Mouse (Mus musculus) heart, embryonic 11.5 days (tissue): Measurements from ENCODE around the gene 1700088E04Rik. TPM values are rescaled to one million over a fixed set of nuclear protein-coding genes. Genes with fewer than 3 reads are reported as not detected.

Source experiments
- ATAC-seq: fragments of 200-750 bp; cut with Nextera tagmentation; replicated peaks from 2 replicates; pipeline ENCODE4 v1.8.0; 2017; ENCODE audit warnings: moderate library complexity; ENCODE audit not compliant: insufficient number of reproducible peaks, low FRiP score, low TSS enrichment
- H3K27ac ChIP-seq: fragments of 300-500 bp; sonication (generic); 2 replicates; pipeline ENCODE4 v1.5.1; 2014; ENCODE audit warnings: mild to moderate bottlenecking, low read depth, low read length
- H3K27me3 ChIP-seq: fragments of 300-500 bp; sonication (generic); 2 replicates; pipeline ENCODE4 v1.6.1; 2014; ENCODE audit warnings: mild to moderate bottlenecking, low read length, mixed read lengths; ENCODE audit not compliant: control insufficient read depth, insufficient read depth
- H3K36me3 ChIP-seq: fragments of 300-500 bp; sonication (generic); 2 replicates; pipeline ENCODE4 v1.6.1; 2014; ENCODE audit warnings: mild to moderate bottlenecking, low read length, moderate library complexity, mixed read lengths; ENCODE audit not compliant: control insufficient read depth, insufficient read depth
- H3K4me1 ChIP-seq: fragments of 300-500 bp; sonication (generic); 2 replicates; pipeline ENCODE4 v1.6.1; 2014; ENCODE audit warnings: low read length; ENCODE audit not compliant: control insufficient read depth, insufficient read depth
- H3K4me2 ChIP-seq: fragments of 300-500 bp; sonication (generic); 2 replicates; pipeline ENCODE4 v1.6.1; 2014; ENCODE audit warnings: mild to moderate bottlenecking, moderate library complexity
- H3K4me3 ChIP-seq: fragments of 300-500 bp; sonication (generic); 2 replicates; pipeline ENCODE4 v1.5.1; 2014; ENCODE audit warnings: low read depth, low read length
- H3K9ac ChIP-seq: fragments of 300-500 bp; sonication (generic); 2 replicates; pipeline ENCODE4 v1.6.1; 2014; ENCODE audit warnings: mild to moderate bottlenecking, low read depth, low read length, moderate library complexity
- H3K9me3 ChIP-seq: fragments of 300-500 bp; sonication (generic); replicated peaks from 2 replicates; pipeline ENCODE4 v1.6.1; 2016; ENCODE audit warnings: low read length; ENCODE audit not compliant: control insufficient read depth
- WGBS: fragments of 180-500 bp; shearing (Covaris S2); extraction: QIAGEN DNeasy Blood & Tissue Kit; methylation state at CpG from one replicate; pipeline ENCODE4 v1.1.7; 2014; ENCODE audit not compliant: insufficient replicate concordance; 5-methylcytosine and 5-hydroxymethylcytosine counted together
- polyA plus RNA-seq: library from polyadenylated mRNA; unstranded; fragments of >200 nt; fragmentation: Nextera tagmentation; extraction: Ambion mirVana; gene quantifications from 2 replicates; pipeline ENCODE4 v1.2.1, GENCODE M21; 2014

1700088E04Rik gene
- polyA plus RNA-seq, 1 experiment from 2014 or later, result 7.1 TPM

DNA sequence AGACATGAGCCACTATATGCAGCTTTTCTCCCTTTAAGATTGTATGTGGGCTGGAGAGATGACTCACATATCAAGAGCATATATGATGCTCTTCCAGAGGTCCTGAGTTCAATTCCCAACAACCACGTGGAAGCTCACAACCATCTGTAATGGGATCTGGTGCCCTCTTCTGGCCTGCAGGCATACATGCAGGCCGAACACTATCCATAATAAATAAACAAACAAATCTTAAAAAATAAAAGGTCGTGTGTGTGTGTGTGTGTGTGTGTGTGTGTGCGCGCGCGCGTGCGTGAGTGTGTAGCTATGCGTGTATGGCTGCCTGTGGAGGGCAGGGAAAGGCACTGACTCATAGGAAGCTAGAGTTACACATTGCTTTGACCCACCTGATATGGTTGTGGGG, 1.4 kb downstream of the 1700088E04Rik start:
- H3K4me2 ChIP-seq, result no peak overlapping the region
- peaks cover 9% of the 10 kb centered on the region for H3K4me1 ChIP-seq
- no peaks in the 10 kb centered on the region for H3K9me3 ChIP-seq
- H3K27ac ChIP-seq, result no peak overlapping the region
- H3K36me3 ChIP-seq, result 0 out of 2 replicates have a peak, but pooled peaks cover 1% of the 10 kb centered on the region
- H3K4me3 ChIP-seq, result no peak overlapping the region
- no peaks in the 10 kb centered on the region for H3K27me3 ChIP-seq
- no peak for ATAC-seq
- WGBS, result 56% methylated on average over 10 of the region's 10 CpGs
- no peak overlapping the region for H3K9ac ChIP-seq

DNA sequence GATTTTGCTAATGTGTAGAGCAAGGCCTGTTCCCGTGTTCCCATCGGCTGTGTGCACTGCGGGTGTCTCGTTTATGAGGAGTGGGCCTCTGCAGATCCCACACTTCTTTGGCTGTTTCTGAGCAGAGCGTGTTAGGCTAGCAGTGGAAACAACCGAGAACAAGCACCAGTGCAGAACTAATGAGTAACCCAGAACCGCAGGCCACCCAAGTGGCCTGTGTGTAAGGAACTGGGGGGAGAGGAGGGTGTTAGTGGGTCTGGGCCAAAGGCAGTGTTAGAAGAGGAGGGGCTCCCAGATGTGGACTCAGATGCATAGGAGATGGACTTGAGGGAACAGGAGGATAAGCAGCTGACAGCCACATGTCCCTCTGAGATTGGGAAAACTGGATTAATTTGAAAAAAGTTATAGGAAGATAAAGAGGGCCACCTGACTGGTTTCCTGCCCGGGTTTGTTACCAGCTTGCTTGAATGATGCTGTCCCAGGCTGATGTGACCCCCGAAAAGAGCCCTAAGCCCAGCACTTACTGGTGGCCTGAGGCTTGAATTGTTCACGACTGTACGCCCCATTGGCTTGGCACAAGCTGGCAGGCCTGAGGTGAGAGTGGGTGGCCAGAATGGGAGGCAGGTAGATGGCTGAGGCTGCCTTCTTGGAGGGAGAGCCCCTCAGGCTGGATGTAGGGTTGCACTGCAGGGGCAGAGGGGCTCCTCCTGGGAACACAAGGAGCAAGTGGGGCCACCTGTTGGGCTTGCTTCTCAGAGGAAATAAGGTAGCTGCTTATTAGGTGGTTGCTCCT, 5.1 kb downstream of the 1700088E04Rik start:
- H3K27me3 ChIP-seq, result no peaks in the 10 kb centered on the region
- H3K4me3 ChIP-seq, result no peak overlapping the region
- no peak overlapping the region for H3K4me2 ChIP-seq
- no peak overlapping the region for H3K9ac ChIP-seq
- H3K9me3 ChIP-seq, result no peaks in the 10 kb centered on the region
- peaks cover 22% of the 10 kb centered on the region for H3K36me3 ChIP-seq
- no peaks in the 10 kb centered on the region for H3K4me1 ChIP-seq
- no peak for ATAC-seq
- no peak overlapping the region for H3K27ac ChIP-seq
- 80% methylated on average over 11 of the region's 11 CpGs for WGBS

DNA sequence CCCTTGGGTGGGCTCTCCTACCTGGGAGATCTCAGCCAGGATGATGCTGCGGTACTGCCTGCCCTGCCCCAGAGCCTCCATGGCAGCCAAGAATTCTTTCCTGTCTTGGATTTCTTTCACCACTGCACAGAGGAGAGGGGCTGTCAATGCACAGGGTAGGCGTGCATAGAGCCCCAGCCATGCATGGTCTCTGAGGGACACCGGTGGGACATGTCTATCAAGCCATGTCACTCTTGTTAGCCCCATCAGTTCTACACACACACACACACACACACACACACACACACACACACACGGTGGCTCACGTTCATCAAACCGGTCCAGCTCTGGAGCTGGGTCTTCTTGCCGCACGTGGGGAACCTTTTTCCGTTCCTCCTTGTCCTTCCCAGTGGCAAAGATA, 5.7 kb downstream of the 1700088E04Rik start:
- ATAC-seq, result no peak
- Histone ChIP-seq H3K4me3 (no peak overlapping the region), H3K4me1 (no peaks in the 10 kb centered on the region), H3K27ac (no peak overlapping the region), H3K9me3 (no peaks in the 10 kb centered on the region), H3K36me3 (peaks cover 28% of the 10 kb centered on the region), H3K9ac (no peak overlapping the region), H3K4me2 (no peak overlapping the region), H3K27me3 (no peaks in the 10 kb centered on the region)
- 85% methylated on average over 9 of the region's 9 CpGs for WGBS

DNA sequence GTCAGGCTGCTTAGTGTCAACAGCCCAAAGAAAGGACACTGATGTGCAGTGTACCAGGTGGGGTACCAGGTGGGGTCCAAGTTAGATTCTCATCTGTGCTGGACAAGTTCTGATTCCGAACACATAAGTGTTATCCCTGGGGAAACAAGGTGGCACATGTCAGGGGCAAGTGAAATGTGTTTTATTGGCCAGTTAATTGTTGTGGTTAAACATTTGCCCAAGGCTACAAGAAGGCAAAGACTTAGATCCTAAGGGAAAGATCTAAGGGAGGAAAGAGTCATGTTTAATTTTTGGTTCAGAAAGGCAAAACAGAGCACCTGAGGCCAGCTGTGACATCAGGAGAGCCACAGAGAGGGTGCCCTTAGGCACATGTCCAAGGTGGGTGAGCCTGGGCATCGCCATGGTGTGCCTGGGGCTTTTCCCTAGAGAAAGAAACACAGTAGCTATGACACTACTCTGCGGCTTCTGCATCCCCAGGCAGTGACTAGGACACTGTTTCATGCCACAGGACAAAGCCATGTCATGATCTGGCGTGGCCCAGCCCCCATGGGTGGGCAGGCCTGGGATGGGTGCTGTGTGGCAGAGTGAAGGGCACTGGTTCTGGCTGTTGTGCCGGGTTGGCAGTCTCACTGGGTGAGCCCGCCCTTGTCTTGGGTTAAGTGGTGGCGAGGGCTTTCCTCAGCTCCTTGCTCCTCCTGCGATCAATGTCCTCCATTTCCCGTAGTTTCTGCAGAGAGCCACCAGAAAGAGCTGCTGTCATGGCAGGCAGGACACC, 6.4 kb downstream of the 1700088E04Rik start:
- H3K27me3 ChIP-seq, result no peaks in the 10 kb centered on the region
- H3K27ac ChIP-seq, result no peak overlapping the region
- H3K4me2 ChIP-seq, result no peak overlapping the region
- no peaks in the 10 kb centered on the region for H3K9me3 ChIP-seq
- peaks cover 34% of the 10 kb centered on the region for H3K36me3 ChIP-seq
- no peak overlapping the region for H3K9ac ChIP-seq
- 79% methylated on average over 9 of the region's 9 CpGs for WGBS
- ATAC-seq, result no peak
- no peaks in the 10 kb centered on the region for H3K4me1 ChIP-seq
- no peak overlapping the region for H3K4me3 ChIP-seq

DNA sequence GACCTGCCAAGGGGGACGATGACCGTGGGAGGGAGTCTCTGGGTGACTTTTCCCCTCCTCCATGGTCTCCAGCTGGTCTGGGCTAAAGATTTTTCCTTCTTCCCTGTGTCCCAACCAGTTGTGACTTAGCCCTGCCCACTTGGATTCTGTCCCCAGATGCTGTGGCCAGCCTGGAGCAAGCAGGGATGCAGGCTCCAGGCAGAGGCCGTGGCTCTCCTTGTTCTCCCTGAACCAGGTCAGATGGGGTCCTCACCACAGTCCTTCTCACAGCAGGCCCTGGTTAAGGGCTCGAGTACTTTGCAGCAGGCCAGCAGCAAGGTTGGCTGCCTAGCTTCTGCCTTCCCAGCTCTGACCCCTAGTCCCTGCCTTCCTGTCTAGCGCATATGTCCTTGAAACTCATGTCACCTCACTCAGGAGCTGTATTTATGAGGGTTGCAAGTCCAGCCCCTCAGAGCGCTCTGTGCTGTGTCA, 7.8 kb downstream of the 1700088E04Rik start:
- Histone ChIP-seq H3K4me3 (no peak overlapping the region), H3K9ac (no peak overlapping the region), H3K4me2 (no peak overlapping the region), H3K4me1 (no peaks in the 10 kb centered on the region), H3K27ac (no peak overlapping the region), H3K36me3 (peaks cover 41% of the 10 kb centered on the region), H3K9me3 (no peaks in the 10 kb centered on the region), H3K27me3 (no peaks in the 10 kb centered on the region)
- no peak for ATAC-seq
- 77% methylated on average over 6 of the region's 6 CpGs for WGBS

DNA sequence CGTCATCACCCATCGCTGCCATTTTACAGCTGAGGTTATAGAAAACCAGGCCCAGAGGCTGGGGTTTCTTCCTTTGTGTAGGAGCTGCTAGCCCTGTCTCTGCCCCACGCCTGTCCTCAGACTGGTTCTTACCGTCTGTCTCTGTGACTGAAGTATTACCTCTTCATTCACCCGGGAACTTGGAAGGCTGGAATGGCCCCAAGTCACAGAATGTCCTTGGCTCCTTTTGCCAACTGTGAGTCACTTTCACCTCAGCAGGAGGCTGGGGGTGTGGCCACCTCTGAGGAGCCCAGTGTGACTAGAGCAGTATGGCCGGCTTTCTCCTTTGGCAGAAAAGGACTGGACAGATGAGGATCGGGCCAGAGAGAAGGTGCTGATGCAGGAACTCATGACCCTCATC, 9.6 kb downstream of the 1700088E04Rik start:
- no peak overlapping the region for H3K4me3 ChIP-seq
- H3K27ac ChIP-seq, result no peak overlapping the region

DNA sequence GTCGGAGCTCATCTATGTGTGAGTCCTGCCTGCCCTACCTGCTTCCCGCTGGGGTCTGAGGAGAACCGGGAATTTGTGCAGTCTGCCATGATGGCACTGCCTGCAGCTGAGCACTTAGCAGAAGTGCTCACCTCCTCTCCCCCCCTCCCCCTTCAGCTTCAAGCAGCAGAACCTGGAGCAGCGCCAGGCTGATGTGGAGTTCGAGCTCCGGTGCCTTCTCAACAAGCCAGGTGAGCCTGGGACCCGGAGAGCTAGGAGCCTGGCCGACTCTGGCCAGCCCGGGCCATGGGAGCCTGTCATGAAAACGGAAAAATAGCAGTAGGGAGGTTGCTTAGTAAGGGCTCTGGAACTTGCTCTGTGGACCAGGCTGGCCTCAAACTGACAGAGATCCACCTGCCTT, 10.3 kb downstream of the 1700088E04Rik start:
- no peak overlapping the region for H3K4me3 ChIP-seq
- H3K4me2 ChIP-seq, result no peak overlapping the region
- H3K9me3 ChIP-seq, result no peaks in the 10 kb centered on the region
- H3K27ac ChIP-seq, result no peak overlapping the region
- no peaks in the 10 kb centered on the region for H3K27me3 ChIP-seq
- no peaks in the 10 kb centered on the region for H3K4me1 ChIP-seq
- peaks cover 65% of the 10 kb centered on the region for H3K36me3 ChIP-seq
- no peak for ATAC-seq
- 81% methylated on average over 10 of the region's 10 CpGs for WGBS
- H3K9ac ChIP-seq, result no peak overlapping the region

More for the DNA sequence above, 9.6 kb downstream of the 1700088E04Rik start:
- ATAC-seq, result no peak
- WGBS, result 60% methylated on average over 7 of the region's 7 CpGs
- Histone ChIP-seq H3K9me3 (no peaks in the 10 kb centered on the region), H3K4me1 (no peaks in the 10 kb centered on the region), H3K27me3 (no peaks in the 10 kb centered on the region), H3K4me2 (no peak overlapping the region), H3K36me3 (peaks cover 58% of the 10 kb centered on the region), H3K9ac (no peak overlapping the region)

DNA sequence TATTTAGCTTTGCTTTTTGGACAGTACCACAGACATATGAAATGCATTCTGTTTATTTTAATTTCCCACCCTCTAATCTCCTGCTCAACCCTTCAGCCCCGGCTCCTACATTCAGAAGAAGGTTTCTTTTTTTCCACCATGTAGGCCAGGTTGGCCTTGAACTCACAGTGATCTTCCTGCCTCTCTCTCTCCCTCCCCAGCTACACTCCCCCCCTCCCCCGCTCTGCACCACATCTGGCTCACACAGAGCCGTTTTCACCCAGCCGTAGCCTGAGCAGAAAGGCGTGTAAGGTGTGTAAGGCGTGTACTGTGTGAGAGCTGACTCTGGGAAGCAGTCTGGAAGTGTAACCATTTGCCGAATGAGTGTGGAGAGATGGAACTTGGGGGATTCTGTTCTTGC, 11.7 kb downstream of the 1700088E04Rik start:
- no peak overlapping the region for H3K9ac ChIP-seq
- H3K4me1 ChIP-seq, result no peaks in the 10 kb centered on the region; the same call in none of the 2 replicates
- ATAC-seq, result no peak
- 83% methylated on average over 7 of the region's 7 CpGs for WGBS
- no peak overlapping the region for H3K4me3 ChIP-seq
- H3K4me2 ChIP-seq, result no peak overlapping the region
- peaks cover 79% of the 10 kb centered on the region for H3K36me3 ChIP-seq
- no peak overlapping the region for H3K27ac ChIP-seq
- H3K9me3 ChIP-seq, result no peaks in the 10 kb centered on the region
- H3K27me3 ChIP-seq, result no peaks in the 10 kb centered on the region
